Mouse (Mus musculus): Measurements from ENCODE around the gene Tsku.

Gene Tsku

DNA sequence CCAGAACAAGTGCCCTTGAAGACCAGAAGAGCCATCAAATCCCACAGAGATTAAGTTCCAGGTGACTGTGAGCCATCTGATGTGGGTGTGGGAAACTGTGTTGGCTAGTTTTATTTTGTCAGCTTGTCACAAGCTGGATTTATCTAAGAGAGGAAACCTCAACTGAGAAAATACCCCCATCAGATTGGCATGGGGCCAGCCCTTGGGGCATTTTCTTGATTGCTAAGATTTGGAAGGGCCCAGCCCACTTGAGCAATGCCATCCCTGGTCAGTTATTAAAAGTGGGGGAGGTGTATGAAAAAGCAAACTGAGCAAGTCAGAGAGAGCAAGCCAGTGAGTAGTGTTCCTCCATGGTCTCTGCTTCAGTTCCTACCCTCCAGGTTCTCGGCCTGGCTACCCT is 36.9 kb downstream of the Tsku start:
- DNase-seq, result no peak

DNA sequence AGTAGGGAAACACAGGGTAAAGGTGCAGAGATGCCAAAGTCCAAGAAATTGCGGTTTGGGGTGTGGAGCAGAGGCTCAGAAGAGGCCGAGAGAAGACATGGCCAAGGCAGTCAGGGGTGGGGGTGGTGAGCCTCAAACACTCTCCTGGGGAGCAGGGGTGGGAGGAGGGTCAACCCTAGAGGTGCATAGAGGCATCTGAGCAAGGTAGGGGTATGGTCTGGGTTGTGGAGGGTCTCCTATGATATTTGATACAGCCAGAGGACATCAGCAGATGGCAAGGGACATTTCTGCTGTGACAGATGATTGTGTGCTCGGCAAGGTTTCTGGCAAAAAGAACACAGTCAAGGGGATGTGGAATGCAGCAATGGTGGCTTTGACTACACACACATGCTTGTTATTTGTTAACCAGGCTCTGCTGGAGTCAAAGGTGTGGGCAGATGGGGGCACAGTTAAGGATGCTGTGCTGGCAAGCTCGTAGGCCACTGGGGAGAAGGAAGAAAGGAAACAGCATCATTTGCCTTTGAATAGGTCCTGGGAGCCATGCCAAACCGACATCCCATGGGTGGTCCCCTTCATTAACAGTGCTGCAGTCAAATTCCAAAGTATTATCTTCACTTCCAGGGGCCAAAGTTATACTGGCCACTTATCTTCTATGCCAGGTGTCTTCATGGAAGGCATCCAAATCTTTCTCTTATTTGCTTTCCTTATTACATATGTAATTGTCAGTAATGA is 37.7 kb downstream of the Tsku start:
- DNase-seq, result no peak

GRCm38 (mm10) chr7:98322415-98322814 is 38.7 kb downstream of the Tsku start:
- peak; percentile 62 for DNase-seq

DNA sequence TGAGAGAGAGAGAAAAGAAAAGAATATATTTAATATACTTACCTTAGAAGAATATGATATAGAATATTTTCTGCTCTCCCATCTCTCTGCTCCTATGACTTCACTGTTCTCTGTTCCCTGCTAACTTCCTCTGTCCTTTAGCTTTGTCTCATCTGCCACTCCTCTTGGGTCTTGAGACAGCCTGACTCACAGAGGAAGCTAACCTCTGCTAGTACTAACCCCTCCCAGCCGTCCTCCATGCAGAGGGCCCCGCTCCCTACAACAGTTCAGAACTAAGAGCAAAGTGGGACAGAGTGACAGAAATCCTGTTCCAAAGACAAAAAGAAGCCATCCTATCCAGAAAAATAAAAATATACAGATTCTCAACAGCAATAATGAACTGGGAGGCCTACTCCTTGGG is 40.0 kb downstream of the Tsku start, which contains the start of gene Acer3:
Gene Acer3 (minus strand): TSS at position 126 of the 400 bp plus-strand sequence.
- no peak for DNase-seq

DNA sequence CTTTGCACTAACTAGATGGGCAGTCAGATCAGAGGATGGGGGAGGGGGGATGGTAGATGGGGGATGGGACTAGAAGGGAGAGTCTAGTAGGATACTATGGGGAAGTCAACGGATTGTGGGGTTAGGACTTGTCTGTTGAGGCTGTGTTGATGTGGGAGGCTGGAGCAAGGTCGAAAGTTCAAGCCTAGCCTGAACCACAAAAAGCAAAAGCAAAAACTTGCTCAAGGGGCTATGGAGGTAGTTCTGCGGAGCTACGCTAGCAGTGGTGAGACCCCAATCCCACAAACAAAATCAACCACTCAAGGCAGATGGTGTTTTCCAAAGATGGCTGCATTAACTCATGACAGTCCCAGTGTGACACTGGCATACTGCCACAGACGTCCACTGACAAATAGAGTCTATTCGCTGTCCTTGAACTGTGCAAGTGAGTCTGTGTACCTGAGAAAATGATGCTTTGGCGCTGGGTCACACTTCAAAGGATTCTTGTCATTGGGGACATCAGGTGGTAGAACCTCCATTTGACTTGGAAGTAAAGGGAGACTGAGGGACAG is 41.0 kb downstream of the Tsku start:
- no peak for DNase-seq

GRCm38 (mm10) chr7:98316568-98316967 is 44.6 kb downstream of the Tsku start:
- no peak for DNase-seq

DNA sequence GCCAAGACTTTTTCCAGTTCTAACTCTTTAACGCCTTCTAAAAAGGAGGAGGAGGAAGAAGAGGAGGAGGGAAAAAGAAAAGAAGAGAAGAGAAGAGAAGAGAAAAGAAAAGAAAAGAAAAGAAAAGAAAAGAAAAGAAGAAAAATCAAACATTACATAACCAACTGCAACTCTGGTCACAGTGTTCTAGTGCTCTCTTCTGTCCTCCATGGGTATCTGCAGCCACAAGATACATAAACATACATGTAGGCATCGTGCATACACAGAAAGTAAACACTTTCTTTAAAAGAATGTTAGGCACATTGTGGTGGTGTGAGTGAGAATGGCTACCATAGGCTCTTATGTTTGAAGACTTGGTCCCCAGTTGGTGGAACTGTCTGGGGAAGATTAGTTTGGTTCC is 46.0 kb downstream of the Tsku start:
- no peak for DNase-seq

DNA sequence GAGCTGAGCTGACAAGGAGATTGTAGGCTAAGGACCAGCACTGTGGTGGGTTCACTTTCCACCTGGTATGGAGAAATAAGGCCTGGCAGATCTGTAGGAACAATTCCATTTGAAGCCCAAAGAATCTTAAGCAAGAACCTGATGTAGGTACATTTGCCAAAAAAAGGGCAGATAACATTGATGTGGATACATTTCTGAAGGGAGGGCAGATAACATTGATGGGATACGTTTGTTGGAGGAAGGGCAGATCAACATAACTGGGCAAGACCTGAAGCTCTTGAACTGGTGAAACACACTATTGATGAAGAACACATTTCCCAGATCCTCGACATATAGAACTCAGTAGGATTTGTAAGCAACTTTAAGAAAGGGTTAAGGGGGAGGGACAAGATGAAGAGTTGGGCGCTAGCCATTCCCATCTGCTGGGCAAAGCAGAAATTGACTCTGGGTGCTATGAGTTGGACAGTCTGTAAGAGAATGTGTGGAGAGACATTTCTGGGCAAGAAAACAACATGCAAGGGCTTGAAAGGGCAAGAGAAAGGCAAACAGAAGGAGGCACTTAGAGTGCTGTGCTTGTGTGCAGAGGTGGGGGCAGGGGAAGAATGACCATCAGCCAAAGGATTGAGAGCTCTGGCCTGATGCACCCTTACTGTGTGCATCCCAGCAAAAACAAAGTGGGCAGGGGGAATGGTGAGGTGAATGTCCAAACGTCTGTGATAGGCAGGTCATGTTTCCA is 48.8 kb downstream of the Tsku start:
- no peak for DNase-seq

- no peak for DNase-seq
These were observed 50.9 kb downstream of the Tsku start for GRCm38 (mm10) chr7:98310266-98310665.

GRCm38 (mm10) chr7:98309219-98310030 is 51.7 kb downstream of the Tsku start:
- peak; percentile 94 for DNase-seq

DNA sequence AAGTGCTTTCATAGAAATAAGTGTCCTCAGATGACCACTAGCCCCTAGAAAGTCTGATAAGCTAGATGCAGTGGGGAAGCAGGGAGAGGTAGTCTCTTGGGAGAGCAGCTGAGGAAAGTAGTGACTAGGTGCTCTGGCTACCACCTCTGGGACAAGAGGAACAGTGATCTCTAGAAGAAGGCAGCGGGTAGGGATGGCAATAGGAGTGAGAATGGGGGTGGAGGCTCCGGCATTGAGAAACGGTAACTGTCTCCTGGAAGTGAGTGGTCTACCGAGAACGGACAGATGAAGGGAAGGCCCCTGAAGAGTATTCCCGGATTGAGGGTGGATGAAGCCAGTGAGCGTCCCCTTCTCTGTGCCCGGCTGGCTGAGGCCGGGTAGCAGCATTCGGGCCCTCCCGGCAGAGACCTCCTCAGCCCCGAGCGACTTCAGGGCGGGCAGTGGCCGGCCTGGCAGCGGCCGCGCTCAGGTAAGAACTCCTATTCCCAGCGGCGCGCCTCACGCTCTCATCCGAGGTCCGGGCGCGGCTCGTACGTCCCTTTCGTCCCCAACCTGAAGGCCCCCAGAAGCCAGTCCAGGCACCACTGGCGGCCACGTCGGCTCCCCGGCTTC is 52.4 kb downstream of the Tsku start:
- no peak for DNase-seq

DNA sequence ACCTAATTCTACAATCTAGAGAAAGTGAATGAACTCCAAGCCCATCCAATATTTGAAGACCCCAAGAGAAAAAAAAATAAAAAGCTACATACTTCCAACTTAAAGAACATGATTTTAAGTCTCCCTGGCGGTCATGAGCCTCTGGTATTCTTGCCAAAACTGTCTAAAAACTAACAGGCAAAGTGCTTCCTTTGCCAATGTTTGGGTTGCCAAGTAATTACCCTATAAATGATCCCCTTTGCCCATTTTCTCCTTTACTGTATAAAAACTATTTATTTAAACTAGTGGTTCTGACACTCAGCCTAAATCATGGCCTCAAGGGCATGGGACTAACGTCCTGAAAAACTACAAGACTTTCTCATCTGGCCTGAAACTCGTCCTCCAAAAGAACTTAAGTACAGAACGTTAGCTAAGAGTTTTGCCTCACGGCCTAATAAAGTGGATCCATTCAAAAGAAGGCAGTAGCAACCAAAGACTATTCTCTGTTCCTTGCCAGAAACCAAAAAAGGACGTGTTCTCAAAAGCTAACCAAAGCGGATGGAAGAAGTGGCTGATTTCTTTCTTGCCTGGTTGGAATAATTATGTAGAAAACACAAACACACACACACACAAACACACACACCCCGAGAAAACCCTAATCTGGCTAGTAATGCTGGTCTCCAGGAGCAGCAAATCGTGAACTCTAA is 53.1 kb downstream of the Tsku start:
- DNase-seq, result no peak

- DNase-seq, result no peak
These were observed 53.7 kb downstream of the Tsku start for GRCm38 (mm10) chr7:98307411-98307810.

Data from layer of hippocampus, adult 9-11 months (tissue).